25 mouse cellular contexts compared by ENCODE assay signal in the genomic region with DNA sequence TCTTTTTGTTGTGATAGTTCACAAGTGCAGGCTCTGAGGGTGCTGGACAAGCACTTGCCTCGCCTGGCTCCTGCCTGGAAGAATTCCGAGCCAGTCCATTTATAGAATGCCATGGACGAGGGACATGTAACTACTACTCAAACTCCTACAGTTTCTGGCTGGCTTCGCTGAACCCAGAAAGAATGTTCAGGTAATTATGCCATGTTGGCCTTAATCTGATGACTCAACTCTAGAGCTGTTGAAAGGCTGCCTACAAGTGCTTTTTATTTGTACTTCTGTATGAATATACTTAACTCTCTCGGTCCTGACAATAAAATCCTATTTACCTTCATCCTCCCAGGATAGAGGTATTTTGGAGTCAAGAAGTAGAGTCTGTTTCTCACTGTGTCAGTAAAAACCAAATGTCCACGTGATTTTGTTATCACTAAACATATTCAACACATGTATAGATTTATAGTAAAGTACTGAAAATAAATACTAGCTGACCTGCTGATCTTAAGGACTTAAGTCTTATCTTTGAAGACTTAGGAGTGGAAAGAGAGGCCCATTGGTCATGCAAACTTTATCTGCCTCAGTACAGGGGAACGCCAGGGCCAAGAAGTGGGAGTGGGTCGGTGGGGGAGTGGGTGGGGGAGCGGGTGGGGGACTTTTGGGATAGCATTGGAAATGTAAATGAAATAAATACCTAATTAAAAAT. TPM values are rescaled to one million over a fixed set of nuclear protein-coding genes. Genes with fewer than 3 reads are reported as not detected.
DNase-seq lines count a peak whose midpoint lies in the region; ATAC-seq and TF ChIP-seq lines count a peak whose summit lies in the region.
"Had no signal": no experiment of that assay in that cellular context is flagged by ENCODE, and none has a peak within 500 bp of the region (broad histone marks: within the 10 kb centered on the region; RNA-seq: fewer than 3 reads in every experiment).

No protein-coding gene starts in this region.

- H3K9ac ChIP-seq in midbrain, embryonic 13.5 days (replicated peaks), result no peak overlapping the region
- H3K9ac ChIP-seq in kidney, embryonic 15.5 days, result no peak overlapping the region
- H3K9ac ChIP-seq: forebrain, embryonic 13.5 days had no signal

- H3K4me2 ChIP-seq in midbrain, embryonic 13.5 days (replicated peaks), result no peak overlapping the region
- H3K4me2 ChIP-seq in kidney, embryonic 15.5 days, result no peak overlapping the region
- H3K4me2 ChIP-seq: forebrain, embryonic 13.5 days; midbrain, embryonic 11.5 days had no signal

- H3K9me3 ChIP-seq in heart, embryonic 10.5 days, result no peaks in the 10 kb centered on the region
- H3K9me3 ChIP-seq in midbrain, embryonic 13.5 days, result no peaks in the 10 kb centered on the region
- H3K9me3 ChIP-seq in kidney, embryonic 15.5 days (replicated peaks), result no peaks in the 10 kb centered on the region
- H3K9me3 ChIP-seq: forebrain, embryonic 13.5 days had no signal

- TF ChIP-seq CTCF in lung, adult 2 months (IDR thresholded peaks at IDR 0.05; ENCODE audit: insufficient read depth, low read length), result no peak

- WGBS in lung, adult 2 months, result 54% methylated on average over 9 of the region's 9 CpGs
- WGBS in heart, embryonic 10.5 days, result 57% methylated on average over 9 of the region's 9 CpGs
- WGBS in midbrain, embryonic 13.5 days, result 79% methylated on average over 9 of the region's 9 CpGs
- 71% methylated on average over 9 of the region's 9 CpGs for WGBS in kidney, embryonic 15.5 days

- ATAC-seq in midbrain, embryonic 13.5 days, result no peak
- ATAC-seq in kidney, embryonic 15.5 days (replicated peaks; ENCODE audit: low FRiP score), result no peak
- ATAC-seq: forebrain, embryonic 13.5 days had no signal

- no peaks in the 10 kb centered on the region for H3K36me3 ChIP-seq in heart, embryonic 10.5 days
- H3K36me3 ChIP-seq in midbrain, embryonic 13.5 days, result no peaks in the 10 kb centered on the region
- no peaks in the 10 kb centered on the region for H3K36me3 ChIP-seq in kidney, embryonic 15.5 days

- H3K4me3 ChIP-seq in lung, adult 2 months (replicated peaks; ENCODE audit: extremely low read depth, low read depth, low read length), result no peak overlapping the region
- H3K4me3 ChIP-seq in heart, embryonic 10.5 days, result no peak overlapping the region
- H3K4me3 ChIP-seq in midbrain, embryonic 13.5 days (replicated peaks), result no peak overlapping the region
- H3K4me3 ChIP-seq in kidney, embryonic 15.5 days (replicated peaks), result no peak overlapping the region
- H3K4me3 ChIP-seq: forebrain, embryonic 13.5 days had no signal

- no peaks in the 10 kb centered on the region for H3K4me1 ChIP-seq in lung, adult 2 months (ENCODE audit: control insufficient read depth, insufficient read depth, low read length)
- no peaks in the 10 kb centered on the region for H3K4me1 ChIP-seq in heart, embryonic 10.5 days
- no peaks in the 10 kb centered on the region for H3K4me1 ChIP-seq in midbrain, embryonic 13.5 days (replicated peaks)
- no peaks in the 10 kb centered on the region for H3K4me1 ChIP-seq in kidney, embryonic 15.5 days
- H3K4me1 ChIP-seq: forebrain, embryonic 13.5 days had no signal

- no peak for TF ChIP-seq POLR2A in lung, adult 2 months (IDR thresholded peaks at IDR 0.05; ENCODE audit: borderline replicate concordance, extremely low read depth, low read depth, low read length)

- DNase-seq in right cerebral cortex, adult 18-20 months, result peak; percentile 13
- no peak for DNase-seq in right cerebral cortex, postnatal 14 days
- DNase-seq in c-Kit-positive CD71-positive TER-119-positive erythroid progenitor cells, embryonic 14.5 days (ENCODE audit: low spot score), result peak; percentile 32
- peak; percentile 34 for DNase-seq in lung, adult 2 months
- peak; percentile 67 for DNase-seq in lung, postnatal 25 days (ENCODE audit: low spot score)
- no peak for DNase-seq in heart, embryonic 10.5 days (ENCODE audit: low spot score)
- DNase-seq: cerebellum, adult 9-10 months; gastrocnemius, postnatal 25 days; kidney, adult 8-10 months; retina, postnatal 1 day had no signal

- peaks cover 8% of the 10 kb centered on the region; the same call in 1 of the 2 replicates for H3K27me3 ChIP-seq in heart, embryonic 10.5 days (ENCODE audit: insufficient read depth, poor library complexity, severe bottlenecking)
- peaks cover 31% of the 10 kb centered on the region for H3K27me3 ChIP-seq in midbrain, embryonic 13.5 days
- H3K27me3 ChIP-seq in kidney, embryonic 15.5 days, result peaks cover 13% of the 10 kb centered on the region
- H3K27me3 ChIP-seq: CH12.LX had no signal

- no peak overlapping the region for H3K27ac ChIP-seq in heart, embryonic 10.5 days
- no peak overlapping the region for H3K27ac ChIP-seq in midbrain, embryonic 13.5 days
- no peak overlapping the region for H3K27ac ChIP-seq in kidney, embryonic 15.5 days
- H3K27ac ChIP-seq: forebrain, embryonic 13.5 days had no signal

RNA-seq across cellular contexts. Expression of gene Mff, which starts 6.7 kb away (rescaled TPM):
- polyA plus RNA-seq in lung, adult 2 months (2012; rRNA removed), result 44.8 and 59.1 TPM in 2 replicates
- 197 TPM in 2 replicates for polyA plus RNA-seq in heart, embryonic 10.5 days (2016; fragmentation: Nextera tagmentation; extraction: Ambion mirVana)
- 345 and 358 TPM in 2 replicates for polyA plus RNA-seq in midbrain, embryonic 13.5 days (2015; fragmentation: Nextera tagmentation; extraction: Ambion mirVana)
- polyA plus RNA-seq in kidney, embryonic 15.5 days (2015; fragmentation: Nextera tagmentation; extraction: Ambion mirVana), result 217 and 235 TPM in 2 replicates

RNA-seq across cellular contexts. Expression of gene Tm4sf20, which starts 50.3 kb away (rescaled TPM):
- polyA plus RNA-seq in lung, adult 2 months (2012; rRNA removed), result 0.36 TPM in 1 of 2 replicates, not detected in the other
- polyA plus RNA-seq in heart, embryonic 10.5 days (2016; fragmentation: Nextera tagmentation; extraction: Ambion mirVana), result not detected in 2 replicates
- 0.11 and 0.22 TPM in 2 replicates for polyA plus RNA-seq in midbrain, embryonic 13.5 days (2015; fragmentation: Nextera tagmentation; extraction: Ambion mirVana)
- 1.7 and 2.7 TPM in 2 replicates for polyA plus RNA-seq in kidney, embryonic 15.5 days (2015; fragmentation: Nextera tagmentation; extraction: Ambion mirVana)
- polyA plus RNA-seq: cortical plate, adult 2 months; embryonic facial prominence, embryonic 11.5 days; heart, postnatal 0 days; hindbrain, embryonic 11.5 days; limb, embryonic 11.5 days; spleen, adult 2 months had no signal

RNA-seq across cellular contexts. Expression of gene Gm47791, which starts 53.1 kb away (rescaled TPM):
- polyA plus RNA-seq in lung, adult 2 months (2012; rRNA removed), result not detected in 2 replicates
- not detected in 2 replicates for polyA plus RNA-seq in heart, embryonic 10.5 days (2016; fragmentation: Nextera tagmentation; extraction: Ambion mirVana)
- not detected in 2 replicates for polyA plus RNA-seq in midbrain, embryonic 13.5 days (2015; fragmentation: Nextera tagmentation; extraction: Ambion mirVana)
- polyA plus RNA-seq in kidney, embryonic 15.5 days (2015; fragmentation: Nextera tagmentation; extraction: Ambion mirVana), result not detected in 2 replicates
- polyA plus RNA-seq: cortical plate, adult 2 months; embryonic facial prominence, embryonic 11.5 days; forebrain, embryonic 13.5 days; heart, postnatal 0 days; hindbrain, embryonic 11.5 days; large intestine, adult 2 months; limb, embryonic 11.5 days; midbrain, embryonic 11.5 days; neural tube, embryonic 11.5 days; spleen, adult 2 months; stomach, embryonic 16.5 days; thymus, postnatal 0 days had no signal

Comparison
In these comparisons a context has a peak if more than half of its experiments do, and no peak if none do; other contexts are left out.
1. DNase-seq: peak in right cerebral cortex, adult 18-20 months (single experiment), c-Kit-positive CD71-positive TER-119-positive erythroid progenitor cells, embryonic 14.5 days (single experiment), lung, adult 2 months (single experiment) and lung, postnatal 25 days (single experiment); none in right cerebral cortex, postnatal 14 days (single experiment) and heart, embryonic 10.5 days (single experiment).